Mouse (Mus musculus) retina, adult 2 months (tissue): Measurements from ENCODE around the gene Gm45337.
A peak's percentile ranks its signal among the peaks of the same experiment; 100 is the strongest.
"Not testable (repeated sequence)": the region's sequence is repeated elsewhere in the genome, so short reads cannot be mapped to it uniquely, and the experiment has no call there.

Experiments
- DNase-seq: peaks from one replicate; pipeline ENCODE4 v3.0.0-alpha.2; 2012; ENCODE audit warnings: low read depth, low spot score

Gene Gm45337

DNA sequence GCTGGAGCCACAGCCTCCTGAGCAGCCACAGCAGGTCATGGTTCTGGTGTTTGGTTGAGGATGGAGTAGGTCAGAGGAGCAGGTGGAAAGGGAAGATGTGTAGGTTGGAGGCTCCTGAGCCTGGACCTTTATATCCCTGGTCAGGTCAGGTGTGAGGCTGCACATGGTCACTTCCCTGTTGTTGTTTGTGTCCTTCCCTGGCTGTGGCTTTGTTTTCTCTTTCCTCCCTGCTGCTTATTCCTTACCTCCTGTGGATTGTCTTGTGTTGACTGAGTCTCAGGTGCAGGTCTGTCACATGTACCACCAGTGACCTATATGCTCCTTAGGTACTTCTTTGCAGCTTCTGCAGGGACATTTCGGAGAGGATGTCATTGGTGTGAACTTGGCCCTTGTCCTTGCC is at the start of gene Gm45337:
TSS of gene Gm45337 (minus strand) at position 101 of the 400 bp plus-strand sequence.
- DNase-seq: no peak

DNA sequence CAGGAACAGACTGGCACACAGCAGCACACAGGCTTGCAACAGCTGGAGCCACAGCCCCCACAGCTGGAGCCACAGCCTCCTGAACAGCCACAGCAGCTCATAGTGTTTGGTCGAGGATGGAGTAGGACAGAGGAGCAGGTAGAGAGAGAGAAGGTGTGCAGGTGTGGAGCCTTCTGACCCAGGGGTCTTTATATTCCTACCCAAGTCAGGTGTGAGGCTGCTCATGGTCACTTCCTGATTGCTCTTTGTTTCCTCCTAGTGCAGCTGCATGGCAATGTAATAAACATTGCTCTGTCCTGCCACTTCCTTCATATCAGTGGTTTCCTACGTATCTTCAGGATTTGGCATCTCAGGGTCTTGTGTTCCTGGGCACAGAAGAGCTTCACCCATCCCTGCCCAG is 45.9 kb upstream of the Gm45337 start, which contains the start of gene Gm10153:
TSS of gene Gm10153 (minus strand) at position 101 of the 400 bp plus-strand sequence.
- no peak for DNase-seq

DNA sequence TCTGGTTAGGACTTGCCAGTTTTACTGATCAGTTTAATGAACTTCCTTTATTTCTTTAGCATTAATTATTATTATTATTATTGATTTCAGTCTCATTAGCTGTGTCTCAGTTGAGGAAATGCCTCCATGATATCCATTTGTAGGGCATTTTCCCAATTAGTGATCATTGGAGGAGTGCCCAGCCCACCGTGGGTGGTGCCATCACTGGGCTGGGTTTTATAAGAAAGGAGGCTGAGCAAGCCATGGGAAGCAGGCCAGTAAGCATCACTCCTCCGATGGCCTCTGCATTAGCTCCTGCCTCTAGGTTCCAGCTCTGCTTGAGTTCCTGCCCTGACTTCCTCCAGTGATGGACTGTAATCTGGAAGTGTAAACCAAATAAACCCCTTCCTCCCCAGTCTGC is 43.7 kb upstream of the Gm45337 start:
- DNase-seq: no peak

DNA sequence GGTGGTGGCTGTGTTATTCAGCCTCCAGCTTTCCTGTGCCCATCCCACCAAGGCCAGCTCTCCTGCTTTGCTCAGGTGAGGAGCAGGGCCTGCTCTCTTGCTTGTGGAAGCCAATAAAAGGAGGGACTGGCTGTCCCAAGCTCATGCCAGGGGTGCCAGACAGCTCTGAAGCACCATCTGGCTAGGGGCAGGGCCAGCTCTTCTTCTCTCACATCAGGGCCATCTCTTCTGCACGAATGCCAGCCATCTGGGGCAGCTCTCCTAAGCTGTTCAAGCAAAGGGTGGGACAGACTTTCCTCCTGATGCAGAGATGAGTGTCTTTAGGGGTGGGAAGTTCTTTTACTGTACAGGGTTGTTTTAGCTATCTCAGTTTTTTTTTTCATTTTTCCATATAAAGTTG is 36.6 kb upstream of the Gm45337 start:
- DNase-seq: no peak

DNA sequence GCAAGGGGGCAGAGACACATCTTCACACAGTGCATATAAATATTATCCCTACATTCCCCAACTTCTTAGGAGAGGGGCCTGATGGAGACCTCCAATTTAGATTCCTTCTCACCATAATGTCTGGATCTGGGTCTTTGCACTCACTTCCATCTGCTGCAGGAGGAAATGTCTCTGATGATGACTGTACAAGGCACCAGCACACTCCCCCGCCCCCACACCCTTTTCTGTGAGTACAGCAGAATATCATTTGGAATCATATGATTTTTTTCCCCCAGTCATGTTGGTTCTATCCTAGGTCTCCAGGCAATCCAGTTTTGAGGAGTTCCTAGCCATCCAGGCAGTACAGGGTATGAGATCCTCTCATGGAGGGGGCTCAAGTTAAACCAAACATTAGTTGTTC is 34.3 kb upstream of the Gm45337 start:
- no peak for DNase-seq

DNA sequence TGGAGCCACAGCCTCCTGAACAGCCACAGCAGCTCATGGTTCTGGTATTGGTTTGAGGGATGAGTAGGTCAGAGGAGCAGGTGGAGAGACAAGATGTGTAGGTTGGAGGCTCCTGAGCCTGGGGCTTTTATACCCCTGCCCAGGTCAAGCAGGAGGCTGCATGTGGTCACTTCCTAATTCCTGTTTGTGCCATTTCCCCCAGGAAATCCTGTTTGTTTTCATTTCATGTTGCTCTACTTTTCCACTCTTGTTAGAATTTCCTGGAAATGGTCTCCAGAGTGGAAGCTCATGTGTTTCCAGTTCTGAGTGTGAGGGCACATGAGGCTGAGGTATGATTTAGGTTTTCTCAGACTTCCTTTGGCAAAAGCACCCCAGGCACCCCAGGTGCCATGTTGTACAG is 31.5 kb upstream of the Gm45337 start, which contains the start of gene Krtap5-2:
TSS of gene Krtap5-2 (minus strand) at position 101 of the 400 bp plus-strand sequence.
- not testable (repeated sequence) for DNase-seq

DNA sequence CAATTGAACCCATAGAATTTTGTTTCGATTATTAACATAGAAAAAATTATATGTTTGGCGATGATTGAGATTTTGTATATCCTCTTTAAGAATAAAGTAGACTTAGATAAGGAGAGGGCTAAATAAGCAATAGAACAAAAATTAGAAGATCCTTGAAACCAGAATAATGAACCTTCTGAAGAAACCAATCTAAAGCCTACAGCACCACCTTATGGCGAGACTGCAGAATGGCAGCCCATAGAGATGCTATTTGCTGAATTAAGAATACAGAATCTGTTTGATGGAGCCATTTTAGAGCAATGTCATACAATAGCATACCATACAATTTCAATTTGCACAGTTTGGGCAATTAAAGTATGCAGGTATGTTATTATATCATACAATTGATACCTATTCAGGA is 25.4 kb upstream of the Gm45337 start:
- DNase-seq: peak; percentile 22

DNA sequence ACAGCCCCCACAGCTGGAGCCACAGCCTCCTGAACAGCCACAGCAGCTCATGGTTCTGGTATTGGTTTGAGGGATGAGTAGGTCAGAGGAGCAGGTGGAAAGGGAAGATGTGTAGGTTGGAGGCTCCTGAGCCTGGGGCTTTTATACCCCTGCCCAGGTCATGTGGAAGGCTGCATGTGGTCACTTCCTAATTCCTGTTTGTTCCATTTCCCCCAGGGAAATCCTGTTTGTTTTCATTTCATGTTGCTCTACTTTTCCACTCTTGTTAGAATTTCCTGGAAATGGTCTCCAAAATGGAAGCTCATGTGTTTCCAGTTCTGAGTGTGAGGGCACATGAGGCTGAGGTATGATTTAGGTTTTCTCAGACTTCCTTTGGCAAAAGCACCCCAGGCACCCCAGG is 21.2 kb upstream of the Gm45337 start, which contains the start of gene Gm4553:
TSS of gene Gm4553 (minus strand) at position 101 of the 400 bp plus-strand sequence.
- DNase-seq: not testable (repeated sequence)

DNA sequence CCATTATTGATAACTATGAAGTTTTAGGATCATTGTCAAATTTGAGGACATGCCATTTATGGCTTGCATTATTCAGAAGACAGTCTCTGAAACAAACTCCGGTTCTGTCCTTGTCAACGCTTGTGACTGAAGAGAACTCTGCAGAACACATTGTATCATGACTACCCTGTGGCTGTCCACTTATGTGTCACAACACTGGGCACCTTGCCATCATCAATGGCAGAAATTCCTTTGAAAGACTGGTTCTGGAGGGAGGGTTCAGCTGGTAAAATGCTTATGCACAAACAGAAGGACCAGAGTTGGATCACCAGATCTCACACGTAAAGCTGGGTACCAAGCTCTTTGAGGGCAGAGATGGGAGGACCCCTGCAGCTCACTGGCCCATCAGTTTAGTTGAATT is 15.0 kb upstream of the Gm45337 start:
- no peak for DNase-seq

DNA sequence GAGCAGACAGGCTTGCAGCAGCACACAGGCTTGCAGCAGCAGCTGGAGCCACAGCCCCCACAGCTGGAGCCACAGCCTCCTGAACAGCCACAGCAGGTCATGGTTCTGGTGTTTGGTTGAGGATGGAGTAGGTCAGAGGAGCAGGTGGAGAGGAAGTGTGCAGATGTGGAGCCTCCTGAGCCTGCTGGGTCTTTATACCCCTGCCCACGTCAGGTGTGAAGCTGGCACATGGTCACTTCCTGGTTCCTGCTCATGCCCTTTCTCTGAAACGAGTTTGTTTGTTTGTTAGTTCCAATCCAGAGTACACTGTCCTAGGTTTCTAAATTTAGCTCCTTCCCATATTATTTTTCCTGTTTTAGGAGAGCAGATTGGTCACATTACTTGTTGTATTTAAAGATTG is 12.6 kb upstream of the Gm45337 start, which contains the start of gene Gm29735:
TSS of gene Gm29735 (minus strand) at position 101 of the 400 bp plus-strand sequence.
- DNase-seq: not testable (repeated sequence)

DNA sequence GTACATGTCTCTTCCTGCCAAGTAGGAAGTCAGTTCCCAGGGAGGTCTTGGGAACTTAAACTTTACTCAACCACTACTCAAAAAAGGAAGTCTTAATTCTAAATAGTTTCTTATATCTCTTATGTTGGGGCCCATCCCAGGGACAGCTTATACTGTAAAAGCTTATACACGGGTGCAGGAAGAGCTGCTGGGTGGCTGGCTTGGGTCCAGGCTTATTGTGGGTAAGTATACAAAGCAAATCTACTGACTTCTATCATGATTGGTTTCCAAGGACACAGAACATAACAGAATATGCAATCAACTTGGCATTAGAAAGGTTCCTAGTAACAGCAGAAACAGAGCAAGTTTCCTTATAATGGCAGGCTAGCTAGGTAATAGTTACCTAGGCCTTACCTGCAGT is 10.9 kb upstream of the Gm45337 start:
- no peak for DNase-seq

DNA sequence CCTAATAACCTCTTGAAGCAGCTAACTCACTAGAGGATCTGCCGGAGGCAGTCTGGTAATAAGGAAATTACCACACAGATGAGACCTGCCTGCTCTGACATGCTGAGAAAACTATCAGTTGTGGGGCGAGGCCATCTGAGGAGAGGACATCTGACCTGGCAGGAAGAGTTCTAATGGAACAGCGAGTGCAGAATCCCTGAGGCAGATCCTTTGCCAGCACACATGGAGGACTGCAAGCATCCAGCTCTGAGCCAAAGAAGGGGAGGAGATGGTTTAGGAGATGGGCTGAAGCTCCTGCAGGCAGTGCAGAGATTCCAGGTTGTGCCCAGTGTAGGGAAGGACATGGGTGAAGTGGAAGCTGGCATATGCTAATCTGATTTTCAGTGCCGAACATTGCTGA is 7.8 kb upstream of the Gm45337 start:
- DNase-seq: no peak

DNA sequence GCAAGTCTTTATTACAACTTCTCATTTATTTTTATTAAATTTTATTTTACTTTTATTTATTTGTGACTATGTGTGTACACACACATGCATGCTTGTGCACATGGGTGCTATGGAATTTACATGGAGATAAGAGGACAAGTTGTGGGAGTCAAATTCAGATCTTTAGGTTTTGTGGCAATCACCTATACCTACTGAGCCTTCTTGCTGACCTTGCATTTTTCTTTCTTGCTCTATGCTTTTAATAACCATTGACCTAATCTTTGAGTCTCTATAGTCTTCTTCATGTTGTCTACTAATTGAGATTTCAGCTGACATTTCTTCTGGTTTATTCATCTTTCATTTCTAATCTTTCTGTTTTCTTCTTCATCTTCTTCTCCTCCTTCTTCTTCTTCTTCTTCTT is 4.2 kb upstream of the Gm45337 start:
- no peak for DNase-seq

DNA sequence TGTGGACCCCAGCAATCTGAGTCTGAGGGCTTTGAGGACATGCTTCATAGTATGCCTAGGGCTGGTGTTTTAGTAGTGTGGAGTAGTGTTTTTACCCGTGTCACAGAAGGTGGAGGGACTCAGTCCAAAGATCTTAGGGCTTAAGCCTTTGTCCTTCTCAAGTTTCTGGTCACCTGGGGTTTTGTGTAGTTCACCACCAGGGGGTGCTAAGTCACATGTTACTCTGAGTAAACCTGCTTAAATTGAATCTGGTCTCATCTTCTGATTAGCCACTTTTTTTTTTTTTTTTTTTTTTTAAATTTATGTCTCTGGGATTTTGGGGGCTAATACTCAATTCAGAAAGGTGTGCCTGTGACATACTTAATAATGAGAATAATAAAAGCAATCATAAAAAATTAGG is 1.6 kb upstream of the Gm45337 start:
- DNase-seq: peak; percentile 32

DNA sequence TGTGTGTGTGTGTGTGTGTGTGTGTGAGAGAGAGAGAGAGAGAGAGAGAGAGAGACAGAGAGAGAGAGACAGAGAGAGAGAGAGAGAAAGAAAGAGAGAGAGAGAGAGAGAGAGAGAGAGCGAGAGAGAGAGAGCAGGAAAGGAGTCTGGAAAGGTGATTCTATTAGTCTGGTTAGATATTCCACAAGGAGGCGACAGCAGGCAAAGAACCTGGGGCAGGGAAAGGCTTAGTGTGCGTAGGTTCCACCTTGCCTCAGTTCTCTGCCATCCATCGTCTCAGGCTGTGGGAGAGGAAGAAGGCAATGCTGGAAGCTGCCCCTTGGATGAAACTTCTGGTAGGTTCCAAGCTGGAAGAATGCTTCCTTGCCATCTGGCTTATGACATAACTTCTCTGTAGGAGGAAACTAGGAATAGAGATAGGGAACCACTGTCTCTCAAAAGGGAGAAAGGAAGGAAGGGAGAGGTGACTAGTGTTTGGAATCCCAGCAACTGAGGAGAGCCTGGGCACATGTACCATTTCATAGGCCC is 1.1 kb upstream of the Gm45337 start:
- no peak for DNase-seq

DNA sequence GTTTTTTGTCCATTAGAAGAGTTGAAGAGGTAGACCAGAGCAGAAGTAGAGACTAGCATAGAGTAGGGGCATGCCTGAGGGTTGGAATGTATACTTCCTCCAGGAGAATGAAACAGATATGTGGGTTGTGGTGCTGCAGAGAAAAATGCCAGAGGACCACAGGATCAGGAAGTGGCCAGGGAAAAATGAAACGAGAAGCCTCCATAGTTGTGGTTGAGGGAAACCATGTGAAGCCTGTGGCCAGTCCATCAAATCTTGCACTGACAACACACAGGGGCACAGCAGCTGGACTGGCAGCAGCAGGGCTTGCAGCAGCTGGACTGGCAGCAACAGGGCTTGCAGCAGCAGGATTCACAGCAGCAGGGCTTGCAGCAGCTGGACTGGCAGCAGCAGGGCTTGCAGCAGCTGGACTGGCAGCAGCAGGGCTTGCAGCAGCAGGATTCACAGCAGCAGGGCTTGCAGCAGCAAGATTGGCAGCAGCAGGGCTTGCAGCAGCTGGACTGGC is 849 bp downstream of the Gm45337 start:
- not testable (repeated sequence) for DNase-seq

DNA sequence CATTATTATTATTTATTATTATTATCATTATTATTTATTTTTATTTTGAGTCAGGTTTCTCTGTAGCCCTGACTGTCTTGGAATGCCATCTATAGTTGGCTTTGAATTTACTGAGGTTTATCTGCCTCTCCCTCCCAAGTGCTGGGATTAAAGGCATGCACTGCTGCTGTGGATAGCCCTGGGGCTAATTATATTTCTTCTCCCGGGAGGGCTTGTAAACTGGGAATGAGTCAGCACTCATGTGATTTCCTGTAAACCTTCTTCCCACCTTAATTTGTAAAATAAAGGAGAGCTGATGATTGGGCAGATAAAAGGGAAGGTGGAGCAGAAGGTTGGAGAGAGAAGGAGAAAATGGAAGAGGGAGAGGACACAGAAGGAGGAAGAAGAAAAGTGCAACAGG is 3.7 kb downstream of the Gm45337 start:
- DNase-seq: no peak

DNA sequence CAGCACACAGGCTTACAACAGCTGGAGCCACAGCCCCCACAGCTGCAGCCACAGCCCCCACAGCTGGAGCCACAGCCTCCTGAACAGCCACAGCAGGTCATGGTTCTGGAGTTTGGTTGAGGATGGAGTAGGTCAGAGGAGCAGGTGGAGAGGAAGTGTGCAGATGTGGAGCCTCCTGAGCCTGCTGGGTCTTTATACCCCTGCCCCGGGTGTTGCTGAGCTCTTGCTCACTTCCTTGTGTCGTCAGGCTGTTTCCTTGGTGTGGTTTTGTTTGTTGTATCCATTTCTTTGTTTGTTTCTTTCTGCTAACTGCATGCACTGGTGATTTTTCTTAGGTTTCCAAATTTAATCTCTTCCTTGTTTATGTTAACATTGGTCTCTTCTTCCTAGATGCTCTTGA is 8.5 kb downstream of the Gm45337 start, which contains the start of gene Gm39115:
TSS of gene Gm39115 (minus strand) at position 101 of the 400 bp plus-strand sequence.
- not testable (repeated sequence) for DNase-seq

DNA sequence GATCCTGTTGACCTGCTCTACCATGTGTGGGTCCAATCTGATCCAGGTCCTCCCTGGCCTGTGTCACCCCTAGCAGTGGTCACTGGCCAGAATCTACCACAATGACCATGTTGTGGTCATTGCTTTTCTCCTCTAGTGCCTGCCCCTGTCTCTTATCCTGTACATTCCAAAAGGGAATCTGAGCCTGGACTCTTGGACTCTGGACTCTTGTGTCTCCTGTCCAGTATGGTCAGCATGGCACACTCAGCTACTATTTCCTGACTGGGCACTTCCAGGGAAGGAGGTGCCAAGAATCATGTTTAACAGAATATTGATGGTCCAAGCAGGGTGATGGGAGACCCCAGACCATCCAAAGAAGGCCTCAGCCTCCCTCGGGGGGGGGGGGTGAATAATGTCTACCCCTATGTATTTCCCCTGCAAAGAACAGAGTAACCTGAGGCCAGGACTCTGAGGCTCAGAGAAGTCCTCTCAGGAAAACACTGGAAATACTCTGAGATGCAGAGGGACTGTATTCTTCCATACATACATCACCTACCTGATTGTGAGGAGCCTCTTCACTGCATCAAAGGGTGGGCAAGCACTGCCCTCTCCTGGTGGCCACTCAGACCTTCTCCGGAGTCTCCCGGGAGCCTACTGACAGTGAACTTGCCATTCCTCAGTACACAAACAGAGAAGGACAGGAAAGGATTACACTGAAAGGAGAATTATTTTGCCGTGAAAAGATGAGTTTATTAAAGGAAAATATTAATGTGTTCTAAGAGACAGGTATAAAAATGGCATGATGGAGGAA is 10.0 kb downstream of the Gm45337 start:
- peak; percentile 57 for DNase-seq

DNA sequence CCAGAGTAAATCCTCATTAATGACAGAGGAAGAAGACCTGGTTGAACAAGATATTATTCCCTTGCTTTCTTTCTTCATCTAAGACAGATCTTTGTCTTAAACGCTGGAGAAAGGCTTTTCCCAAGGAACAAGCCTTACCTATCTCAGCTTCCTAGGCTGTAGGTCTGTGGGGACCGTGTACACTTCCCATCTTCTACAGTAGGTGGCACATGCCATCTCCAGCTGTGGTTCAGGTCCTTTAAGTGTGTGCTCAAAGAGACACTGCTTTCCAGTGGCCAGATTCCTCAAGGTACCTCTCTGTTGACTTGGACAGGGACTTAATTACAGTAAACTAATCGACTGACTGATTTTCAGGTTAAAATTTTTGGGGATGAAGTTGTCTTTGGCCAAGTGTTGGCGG is 15.6 kb downstream of the Gm45337 start:
- DNase-seq: no peak

DNA sequence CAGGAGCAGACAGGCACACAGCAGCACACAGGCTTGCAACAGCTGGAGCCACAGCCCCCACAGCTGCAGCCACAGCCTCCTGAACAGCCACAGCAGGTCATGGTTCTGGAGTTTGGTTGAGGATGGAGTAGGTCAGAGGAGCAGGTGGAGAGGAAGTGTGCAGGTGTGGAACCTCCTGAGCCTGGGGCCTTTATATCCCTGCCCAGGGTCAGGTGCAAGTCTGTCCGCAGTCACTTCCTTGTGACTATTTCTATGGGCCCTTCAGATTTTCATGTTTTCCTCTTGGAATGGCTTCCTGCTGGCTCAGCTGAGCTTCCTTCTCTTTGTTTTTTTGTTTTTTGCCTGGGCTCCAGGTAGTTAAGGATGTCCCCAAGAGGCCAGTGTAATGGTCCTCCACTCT is 23.8 kb downstream of the Gm45337 start, which contains the start of gene Gm45618:
TSS of gene Gm45618 (minus strand) at position 101 of the 400 bp plus-strand sequence.
- DNase-seq: not testable (repeated sequence)

DNA sequence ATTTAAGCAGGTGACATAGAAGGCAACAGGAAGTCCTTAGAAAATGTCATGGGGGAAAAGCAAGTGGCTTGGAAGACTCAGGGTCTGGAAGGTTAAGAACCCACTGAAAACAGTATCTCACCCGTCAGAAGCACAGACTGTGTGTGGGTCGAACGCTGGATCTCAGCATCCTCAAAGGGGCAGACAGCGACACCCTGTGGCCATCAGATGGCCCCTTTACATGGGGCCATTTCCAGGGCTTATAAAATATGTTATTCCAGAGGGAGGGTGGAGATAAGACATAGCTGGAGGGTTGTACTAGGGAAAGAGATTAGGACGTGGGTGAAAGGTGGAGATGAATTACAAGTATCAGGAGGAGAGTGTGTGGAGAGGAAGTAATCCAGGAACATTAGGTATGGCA is 24.8 kb downstream of the Gm45337 start:
- no peak for DNase-seq

DNA sequence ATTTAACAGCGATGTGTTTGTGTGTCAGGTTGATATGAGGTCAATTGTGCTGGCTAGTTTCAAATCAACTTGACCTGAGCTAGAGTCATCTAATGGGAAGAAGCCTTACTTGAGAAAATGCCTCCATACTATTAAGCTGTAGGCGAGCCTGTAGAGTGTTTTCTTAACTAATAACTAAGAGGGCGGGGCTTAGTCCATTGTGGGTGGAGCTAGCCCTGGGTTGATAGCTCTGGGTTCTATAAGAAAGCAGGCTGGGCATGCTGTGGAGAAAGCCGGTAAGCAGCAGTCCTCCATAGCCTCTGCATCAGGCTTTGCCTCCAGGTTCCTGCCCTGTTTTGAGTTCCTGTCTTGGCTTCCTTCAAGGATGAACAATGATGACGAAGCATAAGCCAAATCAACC is 39.7 kb downstream of the Gm45337 start:
- DNase-seq: no peak
